Mouse (Mus musculus) myocyte (in vitro differentiated cells): ENCODE measurements around the gene Ap2s1. TPM values are rescaled to one million over a fixed set of nuclear protein-coding genes. Genes with fewer than 3 reads are reported as not detected.
"Not testable (repeated sequence)": the region's sequence is repeated elsewhere in the genome, so short reads cannot be mapped to it uniquely, and the experiment has no call there.

Source experiments
- H3K27me3 ChIP-seq: one replicate; pipeline ENCODE4 v1.6.1; 2011; ENCODE audit not compliant: control insufficient read depth, insufficient read depth, insufficient read length
- H3K36me3 ChIP-seq: one replicate; pipeline ENCODE4 v1.6.1; 2011; ENCODE audit not compliant: control insufficient read depth, insufficient read depth
- H3K4me2 ChIP-seq: one replicate; pipeline ENCODE4 v1.6.1; 2011; ENCODE audit warnings: low read depth, control low read depth
- H3K4me3 ChIP-seq: one replicate; pipeline ENCODE4 v1.5.1; 2011; ENCODE audit warnings: mild to moderate bottlenecking, control low read depth, moderate library complexity
- H3K79me2 ChIP-seq: one replicate; pipeline ENCODE4 v1.6.1; 2011; ENCODE audit not compliant: control insufficient read depth, insufficient read depth
- H3ac ChIP-seq: one replicate; pipeline ENCODE4 v1.6.1; 2011; ENCODE audit not compliant: control insufficient read depth, insufficient read length
- CEBPB ChIP-seq: IDR thresholded peaks from 2 replicates; pipeline ENCODE4 v1.6.1; 2011; ENCODE audit warnings: mild to moderate bottlenecking, moderate library complexity; ENCODE audit not compliant: poor library complexity, insufficient read depth, severe bottlenecking
- E2F4 ChIP-seq: IDR thresholded peaks from one replicate; pipeline ENCODE4 v1.6.1; 2011; ENCODE audit warnings: mild to moderate bottlenecking, control low read depth, moderate library complexity; ENCODE audit not compliant: insufficient read depth
- MAX ChIP-seq: IDR thresholded peaks from one replicate; pipeline ENCODE4 v1.6.1; 2011; ENCODE audit warnings: low read depth, mild to moderate bottlenecking, control low read depth
- MYOD1 ChIP-seq, 3 experiments: IDR thresholded peaks; one replicate each; pipeline ENCODE4 v1.6.1; 2011; ENCODE audit warnings: control low read depth in 2 of 3, low read depth in 2 of 3, mild to moderate bottlenecking in 2 of 3, moderate library complexity in 1 of 3; ENCODE audit not compliant: insufficient read length in 2 of 3, control insufficient read depth in 1 of 3
- MYOG ChIP-seq, 3 experiments: IDR thresholded peaks; one replicate each; pipeline ENCODE4 v1.6.1; 2011; ENCODE audit warnings: control low read depth in 2 of 3, low read depth in 2 of 3, mild to moderate bottlenecking in 2 of 3; ENCODE audit not compliant: insufficient read length in 2 of 3, control insufficient read depth in 1 of 3, insufficient read depth in 1 of 3
- POLR2A ChIP-seq: IDR thresholded peaks from one replicate; pipeline ENCODE4 v1.6.1; 2011; ENCODE audit warnings: low read depth, mild to moderate bottlenecking, control low read depth, moderate library complexity; ENCODE audit not compliant: insufficient read length
- POLR2AphosphoS2 ChIP-seq: IDR thresholded peaks from one replicate; pipeline ENCODE4 v1.6.1; 2011; ENCODE audit warnings: low read depth, control low read depth; ENCODE audit not compliant: insufficient read length
- REST ChIP-seq: IDR thresholded peaks from one replicate; pipeline ENCODE4 v1.6.1; 2011; ENCODE audit warnings: mild to moderate bottlenecking, control low read depth, moderate library complexity; ENCODE audit not compliant: insufficient read depth, insufficient read length
- SRF ChIP-seq: IDR thresholded peaks from one replicate; pipeline ENCODE4 v1.6.1; 2011; ENCODE audit warnings: low read depth; ENCODE audit not compliant: control insufficient read depth, insufficient read length
- TCF12 ChIP-seq: IDR thresholded peaks from one replicate; pipeline ENCODE4 v1.6.1; 2011; ENCODE audit warnings: mild to moderate bottlenecking, control low read depth; ENCODE audit not compliant: poor library complexity, insufficient read depth, severe bottlenecking
- TCF3 ChIP-seq: IDR thresholded peaks from one replicate; pipeline ENCODE4 v1.6.1; 2011; ENCODE audit warnings: low read depth, control low read depth; ENCODE audit not compliant: insufficient read length
- USF1 ChIP-seq: IDR thresholded peaks from one replicate; pipeline ENCODE4 v1.6.1; 2011; ENCODE audit warnings: low read depth, mild to moderate bottlenecking, control low read depth, moderate library complexity
- polyA plus RNA-seq: library from polyadenylated mRNA; unstranded; fragments of >200 nt; fragmentation: generic; extraction: Trizol; gene quantifications from one replicate; pipeline ENCODE4 v1.2.1, GENCODE M21; 2012; ENCODE audit warnings: missing spikeins

The Ap2s1 gene
- polyA plus RNA-seq, 1 experiment = 247 TPM

DNA sequence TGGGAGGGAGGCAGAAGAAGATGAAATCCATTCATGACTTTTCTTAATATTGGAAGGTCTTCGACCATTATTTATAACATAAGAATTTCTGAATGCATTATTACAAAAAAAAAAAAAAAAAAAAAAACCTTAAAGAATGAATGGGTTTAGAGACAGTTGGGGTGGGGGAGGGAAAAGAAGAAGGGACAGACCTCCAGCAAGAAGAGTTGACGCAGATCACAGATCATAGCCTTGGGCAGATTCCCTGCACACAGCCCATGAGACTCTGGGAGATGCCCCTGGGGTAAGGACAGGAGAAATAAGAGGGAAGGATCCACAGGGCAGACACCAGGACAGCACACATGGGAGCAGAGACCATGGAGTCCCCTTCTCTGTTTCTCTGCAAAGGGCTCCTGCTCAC, 16.6 kb upstream of the Ap2s1 start, which contains the start of gene Ceacam9:
Gene Ceacam9 (plus strand): TSS at position 301 of the 400 bp plus-strand sequence.
- Histone ChIP-seq H3K27me3 (no peaks in the 10 kb centered on the region), H3K4me2 (no peak within 1 kb of the TSS), H3ac (no peak within 1 kb of the TSS), H3K36me3 (no peaks in the 10 kb centered on the region), H3K79me2 (no peaks in the 10 kb centered on the region), H3K4me3 (no peak within 1 kb of the TSS)
- TF ChIP-seq REST (no peak), POLR2AphosphoS2 (no peak), TCF3 (no peak), CEBPB (no peak), E2F4 (no peak), SRF (no peak), MYOD1 (IDR thresholded peaks at IDR 0.05; ENCODE audit: control insufficient read depth in 1 of 3, insufficient read length in 2 of 3, low read depth in 2 of 3) (no peak), MYOG (IDR thresholded peaks at IDR 0.05; ENCODE audit: control insufficient read depth in 1 of 3, insufficient read depth in 1 of 3, insufficient read length in 2 of 3, low read depth in 2 of 3) (no peak), POLR2A (no peak), USF1 (no peak), TCF12 (no peak), MAX (no peak)

DNA sequence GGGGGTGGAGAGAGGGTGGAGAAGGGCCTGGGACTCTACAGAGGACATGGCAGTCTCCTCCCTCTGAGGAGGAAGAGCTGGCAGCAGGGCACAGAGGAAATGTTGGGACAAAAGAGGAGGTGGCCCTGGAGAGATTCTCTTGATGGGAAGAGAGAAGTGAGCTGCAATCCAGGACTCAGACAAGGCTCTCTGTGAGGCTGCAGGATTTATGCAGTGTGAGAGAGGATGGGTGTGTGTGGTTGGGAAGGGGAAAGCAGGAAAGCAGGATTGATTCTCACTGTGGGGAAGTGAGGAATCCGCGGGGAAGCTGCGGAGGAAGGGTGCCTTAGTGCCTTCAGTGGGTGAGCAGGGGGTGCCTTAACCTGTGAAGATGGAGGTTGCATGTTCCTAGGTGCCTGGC, 15.7 kb upstream of the Ap2s1 start:
- not testable (repeated sequence) for H3K36me3 ChIP-seq, H3ac ChIP-seq, H3K4me2 ChIP-seq, H3K4me3 ChIP-seq, H3K79me2 ChIP-seq, H3K27me3 ChIP-seq

DNA sequence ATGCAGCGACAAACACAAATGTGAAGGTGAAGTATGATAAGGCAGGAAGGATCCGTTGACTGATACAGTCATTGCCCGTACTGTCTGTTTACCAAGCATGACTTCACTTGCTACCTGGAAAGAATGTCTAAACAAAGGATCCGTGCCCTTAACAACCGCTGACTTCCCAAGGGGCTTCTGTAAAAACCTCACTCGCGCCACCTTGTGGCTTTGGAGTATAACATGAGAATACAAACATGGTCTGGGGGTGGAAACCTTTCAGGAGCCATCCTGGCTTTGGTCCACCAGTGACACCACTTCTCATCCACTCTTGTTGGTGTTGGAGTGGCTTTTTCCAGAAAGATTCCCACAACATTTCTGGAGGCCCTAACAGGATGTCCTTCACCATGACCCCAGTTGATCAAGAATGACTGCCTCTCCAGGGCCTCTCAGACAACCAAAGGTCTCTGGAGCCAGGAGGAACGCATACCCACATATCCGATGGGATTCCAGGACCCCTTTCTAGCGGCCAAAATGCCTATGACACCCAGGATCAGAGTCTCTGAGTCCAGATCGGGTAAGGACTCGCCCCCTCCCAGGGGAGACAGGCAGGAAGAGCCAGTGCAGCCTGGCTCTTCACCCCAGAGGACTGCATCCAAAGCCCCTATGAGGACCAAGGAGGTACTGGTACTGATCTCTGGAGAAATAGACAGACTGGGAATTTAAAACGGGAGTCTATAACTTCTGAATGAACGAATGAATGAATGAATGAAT, 9.4 kb upstream of the Ap2s1 start:
- no peak overlapping the region for H3K4me3 ChIP-seq
- H3K36me3 ChIP-seq = no peaks in the 10 kb centered on the region
- H3K4me2 ChIP-seq = peak overlapping the region; percentile 60
- H3ac ChIP-seq = no peak overlapping the region
- no peaks in the 10 kb centered on the region for H3K79me2 ChIP-seq
- no peaks in the 10 kb centered on the region for H3K27me3 ChIP-seq
- TF ChIP-seq POLR2AphosphoS2 = no peak
- TF ChIP-seq POLR2A = no peak

DNA sequence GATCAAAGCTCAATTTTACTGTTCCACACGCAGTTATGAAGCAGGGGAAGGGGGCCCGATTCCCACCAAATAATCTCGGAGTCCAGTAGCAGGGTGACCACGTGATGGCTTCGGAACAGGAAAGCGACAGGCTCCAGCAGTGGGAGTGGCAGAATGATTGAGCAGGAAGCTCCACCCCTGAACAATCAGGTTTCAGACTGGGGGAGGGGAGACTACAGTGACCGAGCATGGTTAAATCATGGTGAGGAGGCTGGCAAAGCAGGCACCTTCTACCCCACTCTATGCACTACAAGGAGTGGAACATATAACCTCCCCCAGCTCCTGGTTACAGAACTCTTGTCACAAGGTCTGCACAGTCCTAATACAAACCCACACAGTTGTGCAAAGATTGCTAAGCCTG, 8.6 kb upstream of the Ap2s1 start:
- H3K36me3 ChIP-seq, H3K4me2 ChIP-seq, H3K4me3 ChIP-seq, H3K27me3 ChIP-seq, H3K79me2 ChIP-seq, H3ac ChIP-seq: not testable (repeated sequence)

DNA sequence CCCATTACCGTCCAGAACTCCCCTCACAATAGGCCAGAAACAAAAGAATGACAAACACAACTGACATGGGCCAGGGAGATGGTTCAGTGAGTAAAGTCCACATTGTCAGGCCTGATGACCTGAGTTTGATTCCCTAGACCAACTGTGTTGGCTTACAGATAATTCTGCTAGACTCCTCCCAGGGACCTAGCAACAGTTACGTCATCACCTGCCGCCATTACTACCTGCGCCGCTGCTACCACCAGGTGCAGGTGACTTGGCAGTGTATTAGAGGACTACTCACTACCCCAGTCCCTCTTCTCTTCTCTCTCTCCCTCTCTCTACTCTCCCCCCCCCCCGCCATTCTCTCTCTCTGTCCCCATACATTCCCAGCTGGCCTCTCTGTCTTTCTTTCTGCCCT, 7.4 kb upstream of the Ap2s1 start:
- no peaks in the 10 kb centered on the region for H3K27me3 ChIP-seq
- H3K4me2 ChIP-seq = no peak overlapping the region
- no peak overlapping the region for H3K4me3 ChIP-seq
- TF ChIP-seq SRF = no peak
- no peak for TF ChIP-seq TCF3
- no peak for TF ChIP-seq MAX
- no peak for TF ChIP-seq USF1
- no peak for TF ChIP-seq CEBPB
- TF ChIP-seq MYOD1 (IDR thresholded peaks at IDR 0.05; ENCODE audit: control insufficient read depth in 1 of 3, insufficient read length in 2 of 3, low read depth in 2 of 3) = no peak
- TF ChIP-seq MYOG (IDR thresholded peaks at IDR 0.05; ENCODE audit: control insufficient read depth in 1 of 3, insufficient read depth in 1 of 3, insufficient read length in 2 of 3, low read depth in 2 of 3) = no peak
- TF ChIP-seq E2F4 = no peak
- no peak for TF ChIP-seq POLR2A
- no peak for TF ChIP-seq POLR2AphosphoS2
- TF ChIP-seq REST = no peak
- TF ChIP-seq TCF12 = no peak
- no peak overlapping the region for H3ac ChIP-seq
- no peaks in the 10 kb centered on the region for H3K79me2 ChIP-seq
- no peaks in the 10 kb centered on the region for H3K36me3 ChIP-seq
